Mouse (Mus musculus) left cerebral cortex, postnatal 36 days (tissue): ENCODE measurements around the gene Gm19684. TPM values are rescaled to one million over a fixed set of nuclear protein-coding genes. Genes with fewer than 3 reads are reported as not detected.
"Not testable (repeated sequence)": the region's sequence is repeated elsewhere in the genome, so short reads cannot be mapped to it uniquely, and the experiment has no call there.

Source experiments
- DNase-seq, 2 experiments: peaks; one replicate each; pipeline ENCODE4 v3.0.0; 2021 to 2022; ENCODE audit warnings: low spot score in 2 of 2, mixed read lengths in 1 of 2
- intact Hi-C: fragments of 180-260 bp; cut with DNase I; formaldehyde crosslinking; loops from one replicate; pipeline ENCODE4 v1.15.1; 2025
- total RNA-seq, 2 experiments: library from RNA; stranded (reverse); gene quantifications; 2 replicates each; pipeline ENCODE4 v1.2.3; 2021

The Gm19684 gene
- total RNA-seq, 2 experiments from 2014 or later: not detected

- no peak for DNase-seq
- intact Hi-C loops: no loop called here
Measured at GRCm38 (mm10) chr17:36168039-36168652, 46.7 kb downstream of the Gm19684 start, which contains the start of gene Gm8909. TSS of gene Gm8909 (minus strand) at chr17:36168537.

- intact Hi-C loops: not testable (repeated sequence)
Measured at GRCm38 (mm10) chr17:36169094-36169493, 47.6 kb downstream of the Gm19684 start.

GRCm38 (mm10) chr17:36169753-36170152, 48.3 kb downstream of the Gm19684 start:
- no peak for DNase-seq
- intact Hi-C loops: no loop called here

More at GRCm38 (mm10) chr17:36169094-36169493, 47.6 kb downstream of the Gm19684 start:
- DNase-seq: not testable (repeated sequence)

- no peak for DNase-seq
- intact Hi-C loops: no loop called here
Measured at GRCm38 (mm10) chr17:36170287-36170814, 48.9 kb downstream of the Gm19684 start.

- intact Hi-C loops, DNase-seq: not testable (repeated sequence)
Measured at GRCm38 (mm10) chr17:36176132-36176531, 54.7 kb downstream of the Gm19684 start.

GRCm38 (mm10) chr17:36178938-36179337, 57.5 kb downstream of the Gm19684 start:
- DNase-seq, intact Hi-C loops: not testable (repeated sequence)

Other genes with a start within 250 kb of the Gm19684 start
- gene Dhx16, start 241.9 kb upstream of the Gm19684 start, total RNA-seq: 10 to 100 TPM; 26.0 to 32.0 TPM
- gene 2310061I04Rik, start 224.2 kb upstream of the Gm19684 start, total RNA-seq: 10 to 100 TPM; 58.4 to 62.0 TPM
- 10 to 100 TPM; 51.1 to 63.9 TPM for gene Atat1, start 211.6 kb upstream of the Gm19684 start, total RNA-seq
- gene Mrps18b, start 205.3 kb upstream of the Gm19684 start, total RNA-seq: 10 to 100 TPM; 38.0 to 46.2 TPM
- 10 to 100 TPM; 62.5 to 84.5 TPM for gene Ppp1r10, start 205.2 kb upstream of the Gm19684 start, total RNA-seq
- 10 to 100 TPM; 71.0 to 77.8 TPM for gene Abcf1, start 151.9 kb upstream of the Gm19684 start, total RNA-seq
- 100 to 1,000 TPM; 173 to 198 TPM for gene Gnl1, start 141.8 kb upstream of the Gm19684 start, total RNA-seq
- 10 to 100 TPM; 36.9 to 40.0 TPM for gene Prr3, start 141.4 kb upstream of the Gm19684 start, total RNA-seq
- gene H2-T24, start 101.1 kb upstream of the Gm19684 start, total RNA-seq: 1 to 10 TPM; 1.1 to 2.2 TPM
- gene H2-T23, start 88.8 kb upstream of the Gm19684 start, total RNA-seq: 10 to 100 TPM; 12.6 to 15.1 TPM
- gene H2-T22, start 78.9 kb upstream of the Gm19684 start, total RNA-seq: 10 to 100 TPM; 11.0 to 12.2 TPM
- gene Gm6034, start 78.7 kb upstream of the Gm19684 start, total RNA-seq: under 1 TPM in 1 of 2 experiments, not detected in 1; 0.27 TPM
- gene Gm11127, start 63.3 kb upstream of the Gm19684 start, total RNA-seq: 1 to 10 TPM in 1 of 2 experiments, under 1 TPM in 1; 0.59 to 1.9 TPM
- not detected for gene Gm7030, start 7.7 kb downstream of the Gm19684 start, total RNA-seq
- not detected for gene Gm8909, start 46.9 kb downstream of the Gm19684 start, total RNA-seq
- gene H2-T3, start 68.6 kb downstream of the Gm19684 start, total RNA-seq: not detected
- gene Rpp21, start 136.4 kb downstream of the Gm19684 start, total RNA-seq: 10 to 100 TPM; 35.7 to 39.5 TPM
- gene Trim39, start 150.6 kb downstream of the Gm19684 start, total RNA-seq: 10 to 100 TPM; 18.9 to 25.2 TPM
- not detected for gene H2-M10.2, start 164.8 kb downstream of the Gm19684 start, total RNA-seq
- not detected for gene H2-M10.1, start 204.5 kb downstream of the Gm19684 start, total RNA-seq
- not detected for gene H2-M10.3, start 246.7 kb downstream of the Gm19684 start, total RNA-seq